9 mouse cellular contexts compared by ENCODE assay signal in genomic region chr14:103011782-103012181, GRCm38 (mm10). TPM values are rescaled to one million over a fixed set of nuclear protein-coding genes. Genes with fewer than 3 reads are reported as not detected.
DNase-seq lines count a peak whose midpoint lies in the region; ATAC-seq and TF ChIP-seq lines count a peak whose summit lies in the region.
"Had no signal": no experiment of that assay in that cellular context is flagged by ENCODE, and none has a peak within 500 bp of the region (broad histone marks: within the 10 kb centered on the region; RNA-seq: fewer than 3 reads in every experiment).

No protein-coding gene starts in this region.

- no peak overlapping the region for H3K4me3 ChIP-seq in heart, adult 2 months
- no peak overlapping the region for H3K4me3 ChIP-seq in heart, embryonic 11.5 days (ENCODE audit: low read depth, low read length)
- H3K4me3 ChIP-seq: limb, embryonic 12.5 days had no signal

- no peak for ATAC-seq in heart, embryonic 11.5 days (replicated peaks; ENCODE audit: insufficient number of reproducible peaks, low FRiP score, low TSS enrichment)

- WGBS in heart, adult 2 months: 20% methylated on average over 5 of the region's 5 CpGs
- WGBS in heart, embryonic 11.5 days (ENCODE audit: insufficient replicate concordance): 34% methylated on average over 5 of the region's 5 CpGs

- H3K4me1 ChIP-seq in heart, adult 2 months (ENCODE audit: control insufficient read depth, insufficient read depth, low read length): peaks cover 1% of the 10 kb centered on the region; the same call in 1 of the 2 replicates
- no peaks in the 10 kb centered on the region for H3K4me1 ChIP-seq in heart, embryonic 11.5 days (ENCODE audit: control insufficient read depth, insufficient read depth, low read length)
- H3K4me1 ChIP-seq: limb, embryonic 12.5 days had no signal

- H3K9me3 ChIP-seq in heart, embryonic 11.5 days (replicated peaks; ENCODE audit: control insufficient read depth, low read length): no peaks in the 10 kb centered on the region
- H3K9me3 ChIP-seq: limb, embryonic 12.5 days had no signal

- no peak overlapping the region for H3K27ac ChIP-seq in heart, adult 2 months
- H3K27ac ChIP-seq in heart, embryonic 11.5 days (ENCODE audit: low read depth, low read length): no peak overlapping the region
- H3K27ac ChIP-seq: limb, embryonic 12.5 days had no signal

- H3K4me2 ChIP-seq in heart, embryonic 11.5 days: no peak overlapping the region
- H3K4me2 ChIP-seq: limb, embryonic 12.5 days had no signal

- no peaks in the 10 kb centered on the region for H3K79me2 ChIP-seq in heart, adult 2 months (replicated peaks; ENCODE audit: control insufficient read depth, insufficient read depth, low read length)

- intact Hi-C loops in heart, adult 2 months (cut with DNase I): loop anchor here (1.0 kb wide), 2 partner anchors 40 to 526 kb away; no protein-coding TSS in a partner anchor

- no peaks in the 10 kb centered on the region for H3K36me3 ChIP-seq in heart, adult 2 months (ENCODE audit: control insufficient read depth, insufficient read depth, low read length)
- H3K36me3 ChIP-seq in heart, embryonic 11.5 days (ENCODE audit: control insufficient read depth, insufficient read depth, low read length): no peaks in the 10 kb centered on the region
- H3K36me3 ChIP-seq: limb, embryonic 12.5 days had no signal

- H3K9ac ChIP-seq in heart, adult 2 months (ENCODE audit: low read depth, low read length): no peak overlapping the region
- H3K9ac ChIP-seq in heart, embryonic 11.5 days (ENCODE audit: low read depth, low read length): no peak overlapping the region
- H3K9ac ChIP-seq: limb, embryonic 12.5 days had no signal

- peak; percentile 15 to 40 for DNase-seq in heart, adult 2 months
- DNase-seq in right cerebral cortex, adult 18-20 months: peak; percentile 20
- DNase-seq in right cerebral cortex, postnatal 25 days: no peak
- peak; percentile 59 for DNase-seq in brain, embryonic 14.5 days (ENCODE audit: low read depth)
- DNase-seq in kidney, postnatal 36 days: peak; percentile 16 to 74
- peak; percentile 61 for DNase-seq in retina, embryonic 14.5 days (ENCODE audit: low spot score)
- DNase-seq in urinary bladder, adult 2 months (ENCODE audit: low spot score): no peak

- no peaks in the 10 kb centered on the region for H3K27me3 ChIP-seq in heart, adult 2 months (ENCODE audit: control insufficient read depth, insufficient read depth, low read length)
- no peaks in the 10 kb centered on the region for H3K27me3 ChIP-seq in heart, embryonic 11.5 days (ENCODE audit: control insufficient read depth, insufficient read depth, low read length)
- H3K27me3 ChIP-seq: limb, embryonic 12.5 days had no signal

- 0 out of 2 replicates have a peak, but pooled peaks have one; percentile 8 for TF ChIP-seq EP300 in heart, adult 2 months (IDR thresholded peaks at IDR 0.05; ENCODE audit: insufficient read depth, low read depth, low read length)

- TF ChIP-seq POLR2A in heart, adult 2 months (IDR thresholded peaks at IDR 0.05; ENCODE audit: insufficient read depth, low read depth, low read length): no peak
- TF ChIP-seq POLR2A in brain, embryonic 14.5 days (IDR thresholded peaks at IDR 0.05; ENCODE audit: borderline replicate concordance, extremely low read depth, insufficient read depth, insufficient read length, poor library complexity, severe bottlenecking): no peak

- TF ChIP-seq CTCF in heart, adult 2 months (IDR thresholded peaks at IDR 0.05): peak; percentile 83
- TF ChIP-seq CTCF in brain, embryonic 14.5 days (IDR thresholded peaks at IDR 0.05; ENCODE audit: borderline replicate concordance, extremely low read depth, insufficient read depth, insufficient read length): peak; percentile 58; the same call in 1 of the 2 replicates

RNA-seq across cellular contexts. Expression of gene Kctd12, which starts 29.3 kb away (rescaled TPM):
- 10 to 100 TPM; 18.1 to 22.3 TPM for total RNA-seq in heart, adult 2 months (2021)
- 7.1 and 11.3 TPM in 2 replicates for polyA plus RNA-seq in heart, adult 2 months (2012; rRNA removed)
- 5.6 and 6.8 TPM in 2 replicates for polyA plus RNA-seq in heart, embryonic 11.5 days (2014; fragmentation: Nextera tagmentation; extraction: Ambion mirVana)
- polyA plus RNA-seq in brain, embryonic 14.5 days (2012; rRNA removed): 23.1 and 39.3 TPM in 2 replicates
- polyA plus RNA-seq in urinary bladder, adult 2 months (2012; rRNA removed): 19.3 and 22.3 TPM in 2 replicates

RNA-seq across cellular contexts. Expression of gene Acod1, which starts 35.0 kb away (rescaled TPM):
- total RNA-seq in heart, adult 2 months (2021): not detected
- polyA plus RNA-seq in heart, adult 2 months (2012; rRNA removed): 0.08 and 0.09 TPM in 2 replicates
- polyA plus RNA-seq in heart, embryonic 11.5 days (2014; fragmentation: Nextera tagmentation; extraction: Ambion mirVana): not detected in 2 replicates
- polyA plus RNA-seq in brain, embryonic 14.5 days (2012; rRNA removed): 0.03 TPM in 1 of 2 replicates, not detected in the other
- 0.08 and 0.13 TPM in 2 replicates for polyA plus RNA-seq in urinary bladder, adult 2 months (2012; rRNA removed)
- polyA plus RNA-seq: limb, embryonic 12.5 days had no signal

RNA-seq across cellular contexts. Expression of gene Cln5, which starts 58.2 kb away (rescaled TPM):
- total RNA-seq in heart, adult 2 months (2021): 10 to 100 TPM; 19.1 to 20.3 TPM
- 12.7 and 23.9 TPM in 2 replicates for polyA plus RNA-seq in heart, adult 2 months (2012; rRNA removed)
- polyA plus RNA-seq in heart, embryonic 11.5 days (2014; fragmentation: Nextera tagmentation; extraction: Ambion mirVana): 31.4 and 32.2 TPM in 2 replicates
- polyA plus RNA-seq in brain, embryonic 14.5 days (2012; rRNA removed): 8.6 and 9.7 TPM in 2 replicates
- polyA plus RNA-seq in urinary bladder, adult 2 months (2012; rRNA removed): 23.5 and 23.6 TPM in 2 replicates

Comparison
In these comparisons a context has a peak if more than half of its experiments do, and no peak if none do; other contexts are left out.
1. DNase-seq: peak in heart, adult 2 months (2 of 2), right cerebral cortex, adult 18-20 months (single experiment), brain, embryonic 14.5 days (single experiment), kidney, postnatal 36 days (2 of 2) and retina, embryonic 14.5 days (single experiment); none in right cerebral cortex, postnatal 25 days (single experiment) and urinary bladder, adult 2 months (single experiment).